ENCODE assay signal across 19 mouse cellular contexts in the genomic region with DNA sequence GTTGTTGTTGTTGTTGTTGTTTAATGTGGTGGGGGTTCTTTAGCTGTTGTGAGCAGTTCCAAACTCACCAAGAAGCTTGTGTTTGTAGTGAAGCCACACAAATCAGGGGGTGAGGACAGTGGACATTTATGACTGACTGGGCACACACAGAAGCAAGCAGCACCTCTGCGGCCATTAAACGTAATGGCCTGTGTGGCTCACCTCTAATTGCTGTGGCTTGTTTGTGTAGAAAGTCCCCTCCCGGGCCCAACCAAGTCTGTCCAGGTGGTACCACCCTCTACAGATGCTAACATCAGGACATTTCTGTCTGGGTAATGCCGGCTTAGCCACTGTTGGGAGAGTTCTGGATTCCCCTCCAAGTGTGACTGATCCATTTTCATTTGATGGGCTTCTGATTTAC. TPM values are rescaled to one million over a fixed set of nuclear protein-coding genes. Genes with fewer than 3 reads are reported as not detected.
DNase-seq lines count a peak whose midpoint lies in the region; ATAC-seq lines count a peak whose summit lies in the region.
"Had no signal": no experiment of that assay in that cellular context is flagged by ENCODE, and none has a peak within 500 bp of the region (broad histone marks: within the 10 kb centered on the region; RNA-seq: fewer than 3 reads in every experiment).

No protein-coding gene starts in this region.

- no peaks in the 10 kb centered on the region for H3K9me3 ChIP-seq in forebrain, embryonic 10.5 days
- no peaks in the 10 kb centered on the region for H3K9me3 ChIP-seq in forebrain, embryonic 15.5 days
- H3K9me3 ChIP-seq in kidney, embryonic 14.5 days (ENCODE audit: control insufficient read depth, low read length): no peaks in the 10 kb centered on the region
- H3K9me3 ChIP-seq in midbrain, embryonic 10.5 days (replicated peaks): no peaks in the 10 kb centered on the region
- no peaks in the 10 kb centered on the region for H3K9me3 ChIP-seq in midbrain, embryonic 13.5 days
- H3K9me3 ChIP-seq in limb, embryonic 10.5 days (replicated peaks): no peaks in the 10 kb centered on the region
- H3K9me3 ChIP-seq: embryonic facial prominence, embryonic 10.5 days; hindbrain, embryonic 12.5 days had no signal

- DNase-seq in forebrain, embryonic 10.5 days (ENCODE audit: extremely low spot score, low spot score): peak; percentile 2
- no peak for DNase-seq in kidney, postnatal 14 days
- DNase-seq in midbrain, embryonic 10.5 days (ENCODE audit: low spot score): peak; percentile 5
- DNase-seq in limb, embryonic 10.5 days (ENCODE audit: low spot score): peak; percentile 27
- DNase-seq: adrenal gland, adult 8-10 months; adrenal gland, postnatal 36 days; B cell, adult 2 months; cerebellum, adult 2 months; forebrain, postnatal 0 days; gastrocnemius, postnatal 25 days; heart, postnatal 10 days; heart, postnatal 4 days had no signal

- H3K27ac ChIP-seq in forebrain, embryonic 10.5 days: no peak overlapping the region
- H3K27ac ChIP-seq in forebrain, embryonic 15.5 days (replicated peaks): no peak overlapping the region
- H3K27ac ChIP-seq in kidney, embryonic 14.5 days (ENCODE audit: low read depth, low read length): no peak overlapping the region
- H3K27ac ChIP-seq in midbrain, embryonic 10.5 days (replicated peaks): no peak overlapping the region
- no peak overlapping the region for H3K27ac ChIP-seq in midbrain, embryonic 13.5 days
- no peak overlapping the region for H3K27ac ChIP-seq in limb, embryonic 10.5 days
- H3K27ac ChIP-seq: embryonic facial prominence, embryonic 10.5 days; hindbrain, embryonic 12.5 days had no signal

- ATAC-seq in forebrain, embryonic 15.5 days (replicated peaks): no peak
- ATAC-seq in kidney, embryonic 14.5 days (ENCODE audit: low FRiP score, low TSS enrichment): peak; percentile 63; the same call in 1 of the 2 replicates
- ATAC-seq in midbrain, embryonic 13.5 days: no peak
- ATAC-seq: CD4-positive, CD25-positive, alpha-beta regulatory T cell, adult 4 months; forebrain, postnatal 0 days had no signal

- no peaks in the 10 kb centered on the region for H3K36me3 ChIP-seq in forebrain, embryonic 10.5 days (replicated peaks)
- no peaks in the 10 kb centered on the region for H3K36me3 ChIP-seq in forebrain, embryonic 15.5 days
- no peaks in the 10 kb centered on the region for H3K36me3 ChIP-seq in kidney, embryonic 14.5 days (ENCODE audit: control insufficient read depth, insufficient read depth, low read length)
- no peaks in the 10 kb centered on the region for H3K36me3 ChIP-seq in midbrain, embryonic 10.5 days
- H3K36me3 ChIP-seq in midbrain, embryonic 13.5 days: no peaks in the 10 kb centered on the region
- H3K36me3 ChIP-seq in limb, embryonic 10.5 days: no peaks in the 10 kb centered on the region
- H3K36me3 ChIP-seq: embryonic facial prominence, embryonic 10.5 days; G1E; hindbrain, embryonic 12.5 days had no signal

- no peaks in the 10 kb centered on the region for H3K27me3 ChIP-seq in forebrain, embryonic 10.5 days (ENCODE audit: poor library complexity, severe bottlenecking)
- no peaks in the 10 kb centered on the region for H3K27me3 ChIP-seq in forebrain, embryonic 15.5 days
- H3K27me3 ChIP-seq in kidney, embryonic 14.5 days (ENCODE audit: control insufficient read depth, insufficient read depth, low read length): 0 out of 2 replicates have a peak, but pooled peaks cover 4% of the 10 kb centered on the region
- no peaks in the 10 kb centered on the region for H3K27me3 ChIP-seq in midbrain, embryonic 10.5 days (ENCODE audit: low read depth, poor library complexity, severe bottlenecking)
- H3K27me3 ChIP-seq in midbrain, embryonic 13.5 days: no peaks in the 10 kb centered on the region
- no peaks in the 10 kb centered on the region for H3K27me3 ChIP-seq in limb, embryonic 10.5 days (ENCODE audit: low read depth, poor library complexity, severe bottlenecking)
- H3K27me3 ChIP-seq: hindbrain, embryonic 12.5 days had no signal

- H3K4me3 ChIP-seq in forebrain, embryonic 10.5 days: no peak overlapping the region
- no peak overlapping the region for H3K4me3 ChIP-seq in forebrain, embryonic 15.5 days
- no peak overlapping the region for H3K4me3 ChIP-seq in kidney, embryonic 14.5 days (ENCODE audit: low read length)
- H3K4me3 ChIP-seq in midbrain, embryonic 10.5 days: no peak overlapping the region
- no peak overlapping the region for H3K4me3 ChIP-seq in midbrain, embryonic 13.5 days (replicated peaks)
- H3K4me3 ChIP-seq in limb, embryonic 10.5 days: no peak overlapping the region
- H3K4me3 ChIP-seq: embryonic facial prominence, embryonic 10.5 days; hindbrain, embryonic 12.5 days had no signal

- peaks cover 13% of the 10 kb centered on the region; the same call in 1 of the 2 replicates for H3K4me1 ChIP-seq in forebrain, embryonic 10.5 days
- no peaks in the 10 kb centered on the region for H3K4me1 ChIP-seq in forebrain, embryonic 15.5 days
- peaks cover 16% of the 10 kb centered on the region; the same call in 1 of the 2 replicates for H3K4me1 ChIP-seq in kidney, embryonic 14.5 days (ENCODE audit: control insufficient read depth, insufficient read depth, low read length)
- peaks cover 8% of the 10 kb centered on the region for H3K4me1 ChIP-seq in midbrain, embryonic 10.5 days
- H3K4me1 ChIP-seq in midbrain, embryonic 13.5 days (replicated peaks): 0 out of 2 replicates have a peak, but pooled peaks cover 2% of the 10 kb centered on the region
- H3K4me1 ChIP-seq in limb, embryonic 10.5 days: peaks cover 36% of the 10 kb centered on the region

- 91% methylated on average over 4 of the region's 4 CpGs for WGBS in forebrain, embryonic 10.5 days
- 88% methylated on average over 4 of the region's 4 CpGs for WGBS in forebrain, embryonic 15.5 days
- WGBS in kidney, embryonic 14.5 days: 31% methylated on average over 4 of the region's 4 CpGs
- WGBS in midbrain, embryonic 10.5 days: 84% methylated on average over 4 of the region's 4 CpGs
- 85% methylated on average over 4 of the region's 4 CpGs for WGBS in midbrain, embryonic 13.5 days
- 74% methylated on average over 4 of the region's 4 CpGs for whole genome bisulfite sequencing in limb, embryonic 10.5 days

- no peak overlapping the region for H3K9ac ChIP-seq in forebrain, embryonic 15.5 days (replicated peaks)
- no peak overlapping the region for H3K9ac ChIP-seq in kidney, embryonic 14.5 days (ENCODE audit: low read depth, low read length)
- no peak overlapping the region for H3K9ac ChIP-seq in midbrain, embryonic 13.5 days (replicated peaks)
- H3K9ac ChIP-seq: forebrain, postnatal 0 days; hindbrain, embryonic 12.5 days had no signal

- no peak overlapping the region for H3K4me2 ChIP-seq in forebrain, embryonic 15.5 days (replicated peaks)
- H3K4me2 ChIP-seq in kidney, embryonic 14.5 days (replicated peaks; ENCODE audit: low read depth, low read length): no peak overlapping the region
- no peak overlapping the region for H3K4me2 ChIP-seq in midbrain, embryonic 13.5 days (replicated peaks)
- H3K4me2 ChIP-seq: hindbrain, embryonic 12.5 days had no signal

RNA-seq across cellular contexts. Expression of a gene that starts 56.1 kb away (rescaled TPM):
- polyA plus RNA-seq in forebrain, embryonic 10.5 days (2016; fragmentation: Nextera tagmentation; extraction: Ambion mirVana): 9.7 and 9.8 TPM in 2 replicates
- 17.1 and 17.4 TPM in 2 replicates for polyA plus RNA-seq in forebrain, embryonic 15.5 days (2015; fragmentation: Nextera tagmentation; extraction: Ambion mirVana)
- polyA plus RNA-seq in kidney, embryonic 14.5 days (2014; fragmentation: Nextera tagmentation; extraction: Ambion mirVana): 9.0 and 10.1 TPM in 2 replicates
- 7.8 and 12.2 TPM in 2 replicates for polyA plus RNA-seq in midbrain, embryonic 10.5 days (2016; fragmentation: Nextera tagmentation; extraction: Ambion mirVana)
- polyA plus RNA-seq in midbrain, embryonic 13.5 days (2015; fragmentation: Nextera tagmentation; extraction: Ambion mirVana): 13.4 and 15.0 TPM in 2 replicates
- 10.0 and 12.4 TPM in 2 replicates for polyA plus RNA-seq in limb, embryonic 10.5 days (2016; fragmentation: Nextera tagmentation; extraction: Ambion mirVana)
